Mouse (Mus musculus) naive thymus-derived CD4-positive, alpha-beta T cell, adult 2 months (primary cell): ENCODE results near the gene Igtp.
"Not testable (repeated sequence)": the region's sequence is repeated elsewhere in the genome, so short reads cannot be mapped to it uniquely, and the experiment has no call there.

Source experiments
- DNase-seq: peaks from one replicate; pipeline ENCODE4 v3.0.0-alpha.2; 2011; ENCODE audit warnings: low read depth

Gene Igtp

GRCm38 (mm10) chr11:58213673-58214342 is 14.5 kb downstream of the Igtp start:
- peak; percentile 45 for DNase-seq

DNA sequence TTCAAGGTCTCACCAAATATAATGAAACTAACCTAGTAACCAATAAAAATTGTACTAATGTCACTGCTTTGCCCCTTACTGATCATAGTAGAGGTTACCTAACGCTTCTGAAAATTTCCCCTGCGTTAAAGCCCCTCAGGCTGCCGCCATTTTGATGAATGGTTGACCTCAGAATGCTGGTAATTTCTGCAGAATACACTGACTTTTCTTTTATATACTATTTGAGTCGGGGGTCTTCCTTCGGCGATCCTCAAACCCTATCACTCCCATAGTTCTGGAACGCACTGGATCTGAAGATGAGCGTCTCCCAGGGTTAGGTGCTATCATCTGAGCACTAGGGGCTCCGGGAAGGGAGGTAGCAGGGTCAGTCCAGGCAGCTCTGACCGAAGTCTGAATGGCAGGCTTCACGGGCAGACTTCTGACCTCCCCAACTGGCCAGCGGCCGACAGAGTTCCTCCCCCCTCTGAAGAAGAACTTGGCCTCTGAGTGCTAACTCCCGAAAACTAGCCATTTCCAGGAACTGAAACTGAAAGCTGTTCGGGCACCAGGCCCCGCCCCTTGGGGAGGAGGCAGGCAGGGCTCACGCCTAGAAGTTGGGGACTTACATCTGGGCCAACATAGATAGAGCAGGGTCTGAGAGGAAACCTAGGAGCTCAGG is 15.2 kb downstream of the Igtp start:
- DNase-seq, result peak; percentile 87

DNA sequence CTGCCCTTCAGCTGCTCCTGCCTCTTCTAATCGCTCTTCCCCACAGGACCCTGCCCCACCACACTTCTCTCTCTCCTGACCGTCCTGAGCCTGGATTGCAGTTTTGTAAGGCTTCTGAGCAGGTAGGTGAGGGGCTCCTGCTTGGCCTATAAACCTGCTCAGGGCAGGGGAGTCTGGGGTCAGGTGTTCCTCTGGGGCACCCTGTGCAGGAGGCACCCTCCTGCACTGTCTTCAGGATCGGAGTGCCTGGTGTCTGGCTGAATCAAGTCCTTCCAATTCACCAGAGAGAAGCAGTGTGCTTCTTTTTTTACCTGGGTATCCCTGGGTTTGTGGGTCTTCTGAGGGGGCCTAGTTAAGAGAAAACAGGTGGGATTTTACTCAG is 15.7 kb downstream of the Igtp start:
- peak; percentile 38 for DNase-seq

DNA sequence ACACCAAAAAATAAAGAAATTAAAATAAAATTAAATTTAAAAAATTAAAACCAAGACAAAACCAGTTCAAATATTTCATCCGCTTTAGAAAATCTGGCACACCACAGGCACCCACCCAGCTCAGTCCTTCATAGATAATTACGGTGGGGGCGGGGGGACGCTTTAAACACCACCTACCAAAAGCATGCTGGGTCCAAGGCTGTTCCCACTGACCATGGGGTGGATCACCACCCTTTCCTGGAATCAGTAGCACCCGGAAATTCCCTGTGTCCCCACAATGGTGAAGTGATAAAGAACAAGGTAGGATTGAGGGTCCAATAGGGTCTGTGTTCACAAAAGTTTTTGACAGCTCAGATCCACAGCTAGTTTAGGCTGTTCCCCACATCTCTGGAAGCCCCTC is 16.5 kb downstream of the Igtp start:
- DNase-seq, result no peak

DNA sequence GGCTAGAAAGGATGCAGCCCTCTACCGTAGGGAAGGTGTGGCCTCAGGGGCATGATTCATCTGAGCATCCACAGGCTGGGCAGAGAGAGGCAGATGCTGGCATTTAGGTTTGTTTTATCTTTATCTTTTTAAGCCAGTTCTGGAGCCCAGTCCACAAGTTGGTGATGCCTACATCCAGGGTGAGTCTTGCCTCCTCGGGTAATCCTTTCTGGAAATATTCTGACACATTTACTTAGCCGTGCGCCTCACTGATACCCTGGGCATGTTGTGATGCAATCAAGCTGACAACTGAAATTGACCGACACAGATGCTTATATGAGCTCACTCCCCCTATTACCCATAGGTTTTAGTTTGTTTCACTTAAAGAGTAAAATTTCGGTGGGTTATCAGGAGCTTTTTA is 17.5 kb downstream of the Igtp start:
- DNase-seq, result peak; percentile 25

- peak; percentile 40 for DNase-seq
Measured at GRCm38 (mm10) chr11:58223751-58224150, 24.4 kb downstream of the Igtp start.

- DNase-seq, result peak; percentile 61
Measured at GRCm38 (mm10) chr11:58224313-58224712, 25.0 kb downstream of the Igtp start.

- DNase-seq, result not testable (repeated sequence)
Measured at GRCm38 (mm10) chr11:58224872-58225271, 25.5 kb downstream of the Igtp start.

DNA sequence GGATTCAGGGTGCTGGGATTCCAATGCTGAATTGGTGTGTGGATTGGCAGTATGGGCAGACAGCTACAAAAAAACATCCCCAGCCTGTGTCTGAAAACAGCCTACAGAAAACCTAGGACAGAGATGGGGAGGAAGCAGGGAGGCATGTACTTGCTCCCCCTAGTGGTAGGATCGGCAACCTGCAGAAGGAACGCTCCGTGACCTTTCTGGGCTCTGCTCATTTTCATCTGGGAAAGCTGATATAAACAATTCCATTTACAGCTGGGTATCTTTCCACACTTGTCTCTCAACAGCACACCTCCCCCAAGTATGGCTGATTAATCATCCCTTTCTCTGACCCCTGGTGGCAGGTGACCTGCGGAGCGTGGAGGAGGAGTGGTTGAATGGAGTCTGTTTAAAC is 26.3 kb downstream of the Igtp start:
- DNase-seq, result peak; percentile 88

GRCm38 (mm10) chr11:58226425-58226824 is 27.1 kb downstream of the Igtp start:
- DNase-seq, result no peak

GRCm38 (mm10) chr11:58228021-58228420 is 28.7 kb downstream of the Igtp start:
- DNase-seq, result not testable (repeated sequence)

GRCm38 (mm10) chr11:58230396-58230910 is 31.1 kb downstream of the Igtp start:
- peak; percentile 51 for DNase-seq

GRCm38 (mm10) chr11:58231156-58231555 is 31.8 kb downstream of the Igtp start:
- no peak for DNase-seq

DNA sequence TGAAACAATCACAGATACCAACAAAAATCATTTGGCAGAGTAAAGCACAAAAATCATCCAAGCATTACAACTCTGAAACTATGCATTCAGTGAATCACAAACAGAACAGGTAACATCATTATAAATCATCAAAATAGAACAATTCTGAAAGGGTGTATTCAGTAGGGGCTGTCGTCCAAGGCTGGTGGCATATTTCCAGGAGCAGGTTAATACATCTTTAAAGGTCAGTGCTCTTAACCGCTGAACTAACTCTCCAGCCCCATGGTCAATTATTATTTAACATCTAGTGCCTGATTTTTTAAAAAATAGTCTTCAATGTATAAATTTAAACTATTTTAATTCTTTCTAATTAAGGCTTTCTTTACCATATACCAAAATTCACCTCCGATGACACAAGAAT is 35.2 kb downstream of the Igtp start:
- not testable (repeated sequence) for DNase-seq

- DNase-seq, result peak; percentile 84
Measured at GRCm38 (mm10) chr11:58235152-58235551, 35.8 kb downstream of the Igtp start.

- peak; percentile 82 for DNase-seq
Measured at GRCm38 (mm10) chr11:58238840-58239791, 39.8 kb downstream of the Igtp start.

DNA sequence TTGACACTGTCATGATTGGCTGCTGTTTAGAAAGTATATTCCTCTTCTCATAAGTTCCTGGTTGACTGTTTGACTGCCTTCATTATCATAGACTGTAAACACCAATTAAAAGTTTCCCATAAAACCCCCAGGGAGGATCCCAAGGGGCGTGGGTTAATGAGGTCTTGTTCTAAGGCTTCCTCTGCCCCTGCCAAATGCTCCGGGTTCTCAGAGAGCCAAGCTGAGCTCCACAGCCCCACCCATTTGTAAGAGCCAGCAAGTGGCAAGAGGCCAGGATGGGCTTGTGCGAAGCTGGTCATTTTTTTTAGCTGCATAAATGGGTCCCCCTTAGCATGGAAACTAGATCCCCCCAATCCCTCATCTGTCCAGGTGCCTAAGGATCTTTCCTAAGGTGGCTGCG is 47.9 kb downstream of the Igtp start:
- no peak for DNase-seq

GRCm38 (mm10) chr11:58249203-58249981 is 50.0 kb downstream of the Igtp start:
- no peak for DNase-seq

GRCm38 (mm10) chr11:58250550-58250949 is 51.2 kb downstream of the Igtp start:
- DNase-seq, result no peak

DNA sequence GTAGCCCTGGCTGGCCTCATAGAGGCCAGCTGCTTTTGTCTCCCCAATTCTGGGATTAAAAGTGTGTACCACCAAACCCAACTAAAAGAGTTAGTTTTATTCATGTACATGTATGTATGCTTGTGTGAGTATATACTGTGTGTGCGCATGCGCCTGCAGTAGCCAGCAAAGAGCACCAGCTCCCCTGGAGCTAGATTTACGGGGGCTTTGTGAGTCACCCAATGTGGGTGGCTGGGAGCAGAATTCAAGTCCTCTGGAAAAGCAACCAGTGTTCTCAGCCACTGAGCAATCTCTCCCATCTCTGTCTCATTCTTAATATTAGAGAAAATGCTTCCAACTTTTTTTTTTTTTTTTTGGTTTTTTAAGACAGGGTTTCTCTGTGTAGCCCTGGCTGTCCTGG is 55.1 kb downstream of the Igtp start:
- no peak for DNase-seq
